Mouse (Mus musculus): ENCODE data around the gene Hnrnpm. TPM values are rescaled to one million over a fixed set of nuclear protein-coding genes. Genes with fewer than 3 reads are reported as not detected.

Gene Hnrnpm
- polyA plus RNA-seq, 1 experiment = 68.2 TPM

- H3K79me2 ChIP-seq (ENCODE audit: control insufficient read depth, insufficient read depth) = peaks cover 100% of the 10 kb centered on the region
- H3K36me3 ChIP-seq (ENCODE audit: control insufficient read depth, insufficient read depth) = peaks cover 18% of the 10 kb centered on the region
- H3K27me3 ChIP-seq (ENCODE audit: control insufficient read depth, insufficient read depth, insufficient read length) = no peaks in the 10 kb centered on the region
- H3K4me3 ChIP-seq = no peak overlapping the region
- no peak for TF ChIP-seq SRF (IDR thresholded peaks at IDR 0.05; ENCODE audit: control insufficient read depth, insufficient read length, low read depth)
- no peak overlapping the region for H3K4me2 ChIP-seq (ENCODE audit: low read depth)
- H3ac ChIP-seq (ENCODE audit: control insufficient read depth, insufficient read length) = no peak overlapping the region
Measured at GRCm38 (mm10) chr17:33678771-33679170, 7.9 kb downstream of the Hnrnpm start.

- Histone ChIP-seq H3K4me2 (ENCODE audit: low read depth) (no peak overlapping the region), H3K27me3 (ENCODE audit: control insufficient read depth, insufficient read depth, insufficient read length) (no peaks in the 10 kb centered on the region), H3K4me3 (no peak overlapping the region), H3K36me3 (ENCODE audit: control insufficient read depth, insufficient read depth) (peaks cover 18% of the 10 kb centered on the region), H3ac (ENCODE audit: control insufficient read depth, insufficient read length) (no peak overlapping the region), H3K79me2 (ENCODE audit: control insufficient read depth, insufficient read depth) (peaks cover 100% of the 10 kb centered on the region)
- TF ChIP-seq TCF3 (IDR thresholded peaks at IDR 0.05; ENCODE audit: insufficient read length, low read depth) (no peak), MYOD1 (IDR thresholded peaks at IDR 0.05; ENCODE audit: control insufficient read depth in 1 of 3, insufficient read length in 2 of 3, low read depth in 2 of 3) (no peak), SRF (IDR thresholded peaks at IDR 0.05; ENCODE audit: control insufficient read depth, insufficient read length, low read depth) (no peak), MAX (IDR thresholded peaks at IDR 0.05; ENCODE audit: low read depth) (no peak), REST (IDR thresholded peaks at IDR 0.05; ENCODE audit: insufficient read depth, insufficient read length) (no peak), TCF12 (IDR thresholded peaks at IDR 0.05; ENCODE audit: insufficient read depth, poor library complexity, severe bottlenecking) (no peak), POLR2A (IDR thresholded peaks at IDR 0.05; ENCODE audit: insufficient read length, low read depth) (no peak), E2F4 (IDR thresholded peaks at IDR 0.05; ENCODE audit: insufficient read depth) (no peak), MYOG (IDR thresholded peaks at IDR 0.05; ENCODE audit: control insufficient read depth in 1 of 3, insufficient read depth in 1 of 3, insufficient read length in 2 of 3, low read depth in 2 of 3) (no peak), CEBPB (IDR thresholded peaks at IDR 0.05; ENCODE audit: insufficient read depth, poor library complexity, severe bottlenecking) (no peak), USF1 (IDR thresholded peaks at IDR 0.05; ENCODE audit: low read depth) (no peak), POLR2AphosphoS2 (IDR thresholded peaks at IDR 0.05; ENCODE audit: insufficient read length, low read depth) (no peak)
Measured at GRCm38 (mm10) chr17:33676086-33676485, 10.6 kb downstream of the Hnrnpm start.

DNA sequence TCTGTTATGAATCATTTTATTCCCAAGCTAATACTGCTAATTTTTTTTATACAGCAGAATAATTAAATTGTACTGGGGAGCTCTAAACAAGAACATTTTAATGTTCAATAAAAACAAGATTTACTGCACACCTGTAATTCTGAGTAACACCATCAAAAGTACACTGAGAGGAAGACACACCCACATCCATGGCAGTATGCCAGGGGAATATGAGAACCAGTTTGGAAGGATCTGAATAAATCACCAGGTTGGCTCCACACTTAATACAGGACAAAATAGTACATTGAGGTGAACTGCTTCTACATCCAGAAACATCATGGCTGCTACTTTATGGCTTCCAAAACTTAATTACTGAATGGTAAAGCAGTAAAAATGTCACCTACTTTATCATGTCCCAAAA is 11.2 kb downstream of the Hnrnpm start:
- TF ChIP-seq E2F4 (IDR thresholded peaks at IDR 0.05; ENCODE audit: insufficient read depth) = no peak
- no peak for TF ChIP-seq POLR2A (IDR thresholded peaks at IDR 0.05; ENCODE audit: insufficient read length, low read depth)
- no peak for TF ChIP-seq MAX (IDR thresholded peaks at IDR 0.05; ENCODE audit: low read depth)
- no peak for TF ChIP-seq REST (IDR thresholded peaks at IDR 0.05; ENCODE audit: insufficient read depth, insufficient read length)
- no peak for TF ChIP-seq POLR2AphosphoS2 (IDR thresholded peaks at IDR 0.05; ENCODE audit: insufficient read length, low read depth)
- no peak for TF ChIP-seq SRF (IDR thresholded peaks at IDR 0.05; ENCODE audit: control insufficient read depth, insufficient read length, low read depth)
- Histone ChIP-seq H3K4me2 (ENCODE audit: low read depth) (no peak overlapping the region), H3K4me3 (no peak overlapping the region)

DNA sequence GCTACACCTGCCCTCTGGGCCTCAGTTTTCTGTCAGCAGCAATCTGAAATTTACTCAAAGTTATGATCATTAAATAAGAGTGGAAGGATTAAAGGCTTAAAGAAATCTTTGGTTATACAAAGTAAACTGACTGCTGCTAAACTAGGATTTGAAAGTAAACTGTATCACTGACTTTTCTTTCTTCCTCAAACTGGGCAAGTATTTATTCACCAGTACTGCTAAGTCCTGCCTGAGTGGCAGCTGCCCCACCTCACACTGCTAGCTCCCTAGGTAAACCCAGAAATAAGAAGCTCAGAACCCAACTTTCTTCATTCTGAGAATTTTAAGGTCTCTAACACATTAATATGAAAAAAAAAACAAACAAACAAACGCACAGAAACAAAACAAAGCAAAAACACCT is 12.8 kb downstream of the Hnrnpm start:
- TF ChIP-seq CEBPB (IDR thresholded peaks at IDR 0.05; ENCODE audit: insufficient read depth, poor library complexity, severe bottlenecking) (no peak), MAX (IDR thresholded peaks at IDR 0.05; ENCODE audit: low read depth) (no peak), SRF (IDR thresholded peaks at IDR 0.05; ENCODE audit: control insufficient read depth, insufficient read length, low read depth) (no peak), REST (IDR thresholded peaks at IDR 0.05; ENCODE audit: insufficient read depth, insufficient read length) (no peak), MYOD1 (IDR thresholded peaks at IDR 0.05; ENCODE audit: control insufficient read depth in 1 of 3, insufficient read length in 2 of 3, low read depth in 2 of 3) (no peak), POLR2A (IDR thresholded peaks at IDR 0.05; ENCODE audit: insufficient read length, low read depth) (no peak), E2F4 (IDR thresholded peaks at IDR 0.05; ENCODE audit: insufficient read depth) (no peak), USF1 (IDR thresholded peaks at IDR 0.05; ENCODE audit: low read depth) (no peak), MYOG (IDR thresholded peaks at IDR 0.05; ENCODE audit: control insufficient read depth in 1 of 3, insufficient read depth in 1 of 3, insufficient read length in 2 of 3, low read depth in 2 of 3) (no peak), TCF3 (IDR thresholded peaks at IDR 0.05; ENCODE audit: insufficient read length, low read depth) (no peak), TCF12 (IDR thresholded peaks at IDR 0.05; ENCODE audit: insufficient read depth, poor library complexity, severe bottlenecking) (no peak), POLR2AphosphoS2 (IDR thresholded peaks at IDR 0.05; ENCODE audit: insufficient read length, low read depth) (no peak)
- H3K79me2 ChIP-seq (ENCODE audit: control insufficient read depth, insufficient read depth) = peaks cover 100% of the 10 kb centered on the region
- H3K4me3 ChIP-seq = no peak overlapping the region
- H3K27me3 ChIP-seq (ENCODE audit: control insufficient read depth, insufficient read depth, insufficient read length) = no peaks in the 10 kb centered on the region
- H3K4me2 ChIP-seq (ENCODE audit: low read depth) = no peak overlapping the region
- H3K36me3 ChIP-seq (ENCODE audit: control insufficient read depth, insufficient read depth) = peaks cover 18% of the 10 kb centered on the region
- no peak overlapping the region for H3ac ChIP-seq (ENCODE audit: control insufficient read depth, insufficient read length)

More for the DNA sequence above, 11.2 kb downstream of the Hnrnpm start:
- Histone ChIP-seq H3ac (ENCODE audit: control insufficient read depth, insufficient read length) (no peak overlapping the region), H3K27me3 (ENCODE audit: control insufficient read depth, insufficient read depth, insufficient read length) (no peaks in the 10 kb centered on the region), H3K36me3 (ENCODE audit: control insufficient read depth, insufficient read depth) (peaks cover 18% of the 10 kb centered on the region), H3K79me2 (ENCODE audit: control insufficient read depth, insufficient read depth) (peaks cover 100% of the 10 kb centered on the region)

DNA sequence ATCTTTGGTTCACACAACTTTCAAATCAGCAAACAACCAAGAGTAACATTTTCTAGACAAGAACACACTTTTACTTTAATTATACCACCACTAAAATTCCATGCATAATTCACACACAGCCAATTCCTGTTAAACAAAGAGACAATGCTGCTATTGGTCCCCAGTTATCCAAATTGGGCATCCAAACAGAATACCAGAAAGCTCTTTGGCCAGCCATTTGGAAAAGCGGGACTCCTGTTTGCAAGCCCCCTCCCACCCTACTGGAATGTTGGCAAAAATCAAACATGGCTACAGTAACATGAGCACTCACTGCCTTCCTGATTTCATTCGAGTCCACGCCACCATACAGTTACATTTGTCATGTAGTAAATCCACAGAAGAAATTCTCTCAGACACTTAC is 17.0 kb downstream of the Hnrnpm start:
- H3K36me3 ChIP-seq (ENCODE audit: control insufficient read depth, insufficient read depth) = peaks cover 27% of the 10 kb centered on the region
- TF ChIP-seq E2F4 (IDR thresholded peaks at IDR 0.05; ENCODE audit: insufficient read depth) (no peak), TCF3 (IDR thresholded peaks at IDR 0.05; ENCODE audit: insufficient read length, low read depth) (no peak), TCF12 (IDR thresholded peaks at IDR 0.05; ENCODE audit: insufficient read depth, poor library complexity, severe bottlenecking) (no peak), SRF (IDR thresholded peaks at IDR 0.05; ENCODE audit: control insufficient read depth, insufficient read length, low read depth) (no peak), CEBPB (IDR thresholded peaks at IDR 0.05; ENCODE audit: insufficient read depth, poor library complexity, severe bottlenecking) (no peak), POLR2AphosphoS2 (IDR thresholded peaks at IDR 0.05; ENCODE audit: insufficient read length, low read depth) (no peak), REST (IDR thresholded peaks at IDR 0.05; ENCODE audit: insufficient read depth, insufficient read length) (no peak)

More for the DNA sequence above, 17.0 kb downstream of the Hnrnpm start:
- peaks cover 86% of the 10 kb centered on the region for H3K79me2 ChIP-seq (ENCODE audit: control insufficient read depth, insufficient read depth)
- no peaks in the 10 kb centered on the region for H3K27me3 ChIP-seq (ENCODE audit: control insufficient read depth, insufficient read depth, insufficient read length)
- H3K4me2 ChIP-seq (ENCODE audit: low read depth) = no peak overlapping the region
- no peak overlapping the region for H3ac ChIP-seq (ENCODE audit: control insufficient read depth, insufficient read length)
- H3K4me3 ChIP-seq = no peak overlapping the region
